Mouse (Mus musculus) spleen, adult 2 months (tissue): Measurements from ENCODE around the gene Senp2. TPM values are rescaled to one million over a fixed set of nuclear protein-coding genes. Genes with fewer than 3 reads are reported as not detected.

ENCODE experiments used
- DNase-seq, 2 experiments: peaks; one replicate each; pipeline versions ENCODE4 v3.0.0 to v3.0.0-alpha.2; 2012 to 2021; ENCODE audit warnings: low spot score in 2 of 2, low read depth in 1 of 2
- H3K27ac ChIP-seq: fragments of 200-500 bp; 2 replicates; pipeline ENCODE4 v1.5.1; 2012; ENCODE audit warnings: low read length, inconsistent platforms; ENCODE audit not compliant: insufficient read depth
- H3K27me3 ChIP-seq: fragments of 200-500 bp; 2 replicates; pipeline ENCODE4 v1.6.1; 2012; ENCODE audit warnings: mild to moderate bottlenecking, moderate library complexity, low read length, inconsistent platforms; ENCODE audit not compliant: control insufficient read depth, insufficient read depth
- H3K36me3 ChIP-seq: fragments of 200-500 bp; 2 replicates; pipeline ENCODE4 v1.6.1; 2012; ENCODE audit warnings: mild to moderate bottlenecking, low read length, inconsistent platforms; ENCODE audit not compliant: control insufficient read depth, insufficient read depth
- H3K4me1 ChIP-seq: fragments of 200-500 bp; 2 replicates; pipeline ENCODE4 v1.6.1; 2011; ENCODE audit warnings: inconsistent platforms; ENCODE audit not compliant: control insufficient read depth, insufficient read depth, insufficient read length
- H3K4me3 ChIP-seq: fragments of 200-500 bp; 2 replicates; pipeline ENCODE4 v1.5.1; 2011; ENCODE audit warnings: mild to moderate bottlenecking, inconsistent platforms; ENCODE audit not compliant: insufficient read depth, insufficient read length; ENCODE audit errors: extremely low read depth
- CTCF ChIP-seq: fragments of 200-500 bp; IDR thresholded peaks from 2 replicates; pipeline ENCODE4 v1.5.1; 2011; ENCODE audit warnings: mild to moderate bottlenecking, inconsistent platforms; ENCODE audit not compliant: insufficient read depth, insufficient read length, insufficient replicate concordance; ENCODE audit errors: extremely low read depth
- POLR2A ChIP-seq: fragments of 200-500 bp; IDR thresholded peaks from 2 replicates; pipeline ENCODE4 v1.6.1; 2011; ENCODE audit warnings: low read depth, low read length, inconsistent platforms
- WGBS: fragments of 180-500 bp; shearing (Covaris S2); methylation state at CpG from one replicate; pipeline ENCODE4 v1.1.7; 2018; 5-methylcytosine and 5-hydroxymethylcytosine counted together
- polyA plus RNA-seq: library from polyadenylated mRNA; depleted of rRNA; stranded (reverse); fragments of >200 nt; gene quantifications from 2 replicates; pipeline ENCODE4 v1.2.3, GENCODE M21; 2012

The Senp2 gene
- polyA plus RNA-seq, 1 experiment = 7.4 TPM

GRCm38 (mm10) chr16:22022122-22022521 is 12.8 kb downstream of the Senp2 start:
- 92% methylated on average over 2 of the region's 2 CpGs for WGBS
- DNase-seq = no peak
- Histone ChIP-seq H3K27me3 (no peaks in the 10 kb centered on the region), H3K27ac (no peak overlapping the region), H3K4me3 (no peak overlapping the region), H3K4me1 (no peaks in the 10 kb centered on the region), H3K36me3 (peaks cover 30% of the 10 kb centered on the region)
- TF ChIP-seq POLR2A = no peak
- peak; percentile 11; the same call in 1 of the 2 replicates for TF ChIP-seq CTCF

DNA sequence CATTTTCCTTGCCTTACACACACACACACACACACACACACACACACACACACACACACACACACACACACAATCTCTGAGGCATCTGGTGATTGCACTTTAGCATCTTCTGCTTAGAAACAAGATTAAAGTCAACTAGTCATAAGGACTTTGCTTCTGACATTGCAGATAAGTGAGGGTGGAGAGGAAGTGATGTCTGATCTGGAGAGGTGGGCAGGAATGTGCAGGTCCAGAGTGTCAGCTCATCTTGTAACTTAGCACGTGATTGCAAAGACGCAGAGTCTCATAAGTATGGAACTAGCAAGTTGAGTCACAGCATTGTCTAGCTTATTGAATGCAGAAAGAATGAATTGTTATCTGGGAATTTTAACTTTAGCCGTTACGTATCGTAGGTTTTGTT is 18.2 kb downstream of the Senp2 start:
- H3K4me1 ChIP-seq = no peaks in the 10 kb centered on the region
- no peaks in the 10 kb centered on the region for H3K27me3 ChIP-seq
- no peak for DNase-seq
- H3K4me3 ChIP-seq = no peak overlapping the region
- no peak overlapping the region for H3K27ac ChIP-seq
- TF ChIP-seq CTCF = no peak
- TF ChIP-seq POLR2A = no peak
- peaks cover 32% of the 10 kb centered on the region for H3K36me3 ChIP-seq
- WGBS = 96% methylated on average over 5 of the region's 5 CpGs

DNA sequence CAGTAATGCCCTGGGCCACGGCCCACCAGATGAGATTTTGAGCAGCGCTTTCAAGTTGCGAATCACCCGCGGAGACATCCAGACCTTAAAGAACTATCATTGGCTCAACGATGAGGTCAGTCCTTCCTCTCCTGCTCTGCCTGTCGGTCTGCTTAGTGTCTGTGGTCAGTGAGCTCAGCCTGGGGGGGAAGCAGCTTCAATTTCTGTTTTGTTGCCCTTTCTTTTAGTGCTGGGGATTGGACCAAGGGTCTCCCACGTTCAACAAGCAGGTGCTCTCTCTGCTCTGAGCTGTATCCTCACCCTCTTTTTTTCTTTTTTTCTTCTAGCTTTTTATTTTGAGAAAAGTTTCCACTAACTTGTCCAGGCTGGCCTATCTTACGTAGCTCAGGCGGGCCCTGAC is 29.3 kb downstream of the Senp2 start:
- TF ChIP-seq POLR2A (no peak), CTCF (no peak)
- Histone ChIP-seq H3K27ac (no peak overlapping the region), H3K36me3 (peaks cover 16% of the 10 kb centered on the region), H3K4me3 (no peak overlapping the region), H3K4me1 (no peaks in the 10 kb centered on the region), H3K27me3 (no peaks in the 10 kb centered on the region)
- DNase-seq = no peak
- 92% methylated on average over 10 of the region's 10 CpGs for WGBS

DNA sequence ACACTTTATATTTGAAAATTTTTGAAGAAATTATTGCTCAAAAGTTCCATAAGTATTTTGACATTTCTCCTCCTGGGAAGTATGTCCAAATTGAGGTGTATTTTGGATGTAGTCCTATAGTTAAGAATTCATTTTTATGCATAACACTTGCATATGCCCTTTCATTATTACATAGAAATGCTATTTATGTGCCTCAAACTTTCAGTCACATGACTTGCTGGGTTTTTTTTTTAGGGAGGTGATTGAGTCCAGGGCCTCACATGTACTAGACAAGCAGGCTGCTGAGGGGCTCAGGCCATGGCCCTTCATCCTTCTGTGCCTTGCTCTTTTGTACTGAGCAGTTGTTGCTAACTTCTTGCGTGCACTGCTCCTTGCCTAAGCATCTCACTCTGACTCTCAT is 30.7 kb downstream of the Senp2 start:
- no peak overlapping the region for H3K27ac ChIP-seq
- WGBS = 97% methylated on average over 1 of the region's 1 CpGs
- TF ChIP-seq CTCF (no peak), POLR2A (no peak)
- H3K4me3 ChIP-seq = no peak overlapping the region
- H3K27me3 ChIP-seq = no peaks in the 10 kb centered on the region
- H3K4me1 ChIP-seq = no peaks in the 10 kb centered on the region
- no peak for DNase-seq
- H3K36me3 ChIP-seq = peaks cover 22% of the 10 kb centered on the region

- TF ChIP-seq CTCF = no peak
- no peak for TF ChIP-seq POLR2A
- peaks cover 30% of the 10 kb centered on the region for H3K36me3 ChIP-seq
- 44% methylated on average over 4 of the region's 4 CpGs for WGBS
- no peak overlapping the region for H3K27ac ChIP-seq
- no peaks in the 10 kb centered on the region for H3K4me1 ChIP-seq
- no peaks in the 10 kb centered on the region for H3K27me3 ChIP-seq
- H3K4me3 ChIP-seq = no peak overlapping the region
- DNase-seq = no peak
Measured at GRCm38 (mm10) chr16:22043830-22044229, 34.5 kb downstream of the Senp2 start.

DNA sequence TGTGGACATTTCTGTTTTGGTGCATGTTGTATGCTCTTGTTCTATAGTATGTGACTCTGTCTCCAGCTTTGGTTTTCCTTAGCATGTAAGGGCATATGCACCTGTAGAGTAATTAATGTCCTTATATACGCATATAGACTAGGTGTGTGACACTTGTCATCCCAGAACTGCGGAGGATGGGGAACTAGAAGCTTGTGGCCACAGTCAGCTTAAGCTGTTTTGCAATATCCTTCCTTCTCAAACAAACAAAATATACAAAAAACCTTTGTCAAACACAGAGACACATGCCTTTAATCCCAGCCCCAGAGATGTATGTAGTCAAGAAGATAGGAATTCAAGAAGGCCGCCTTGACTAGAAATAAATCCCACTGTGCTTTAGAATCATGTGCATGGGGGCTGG is 36.6 kb downstream of the Senp2 start:
- 86% methylated on average over 3 of the region's 3 CpGs for WGBS
- peaks cover 24% of the 10 kb centered on the region for H3K36me3 ChIP-seq

GRCm38 (mm10) chr16:22046739-22047366 is 37.6 kb downstream of the Senp2 start:
- 87% methylated on average over 10 of the region's 10 CpGs for WGBS
- peaks cover 20% of the 10 kb centered on the region for H3K36me3 ChIP-seq

More for the DNA sequence above, 36.6 kb downstream of the Senp2 start:
- no peak for TF ChIP-seq POLR2A
- no peak for TF ChIP-seq CTCF
- no peak for DNase-seq
- Histone ChIP-seq H3K27ac (no peak overlapping the region), H3K4me1 (no peaks in the 10 kb centered on the region), H3K4me3 (no peak overlapping the region), H3K27me3 (no peaks in the 10 kb centered on the region)

More at GRCm38 (mm10) chr16:22046739-22047366, 37.6 kb downstream of the Senp2 start:
- H3K4me3 ChIP-seq = no peak overlapping the region
- no peak for DNase-seq
- no peak for TF ChIP-seq POLR2A
- no peak for TF ChIP-seq CTCF
- H3K4me1 ChIP-seq = no peaks in the 10 kb centered on the region
- H3K27ac ChIP-seq = no peak overlapping the region
- no peaks in the 10 kb centered on the region for H3K27me3 ChIP-seq
